Mouse (Mus musculus) cerebellum, adult 2 months (tissue): ENCODE measurements around the gene Jpt1. TPM values are rescaled to one million over a fixed set of nuclear protein-coding genes. Genes with fewer than 3 reads are reported as not detected.

Experiments
- DNase-seq, 2 experiments: peaks; one replicate each; pipeline ENCODE4 v3.0.0; 2021
- H3K27ac ChIP-seq: fragments of 200-500 bp; 2 replicates; pipeline ENCODE4 v1.5.1; 2012; ENCODE audit warnings: low read length, control low read depth, inconsistent platforms; ENCODE audit not compliant: insufficient read depth
- H3K27me3 ChIP-seq: fragments of 200-500 bp; 2 replicates; pipeline ENCODE4 v1.6.1; 2012; ENCODE audit warnings: inconsistent platforms, mild to moderate bottlenecking, low read length, moderate library complexity; ENCODE audit not compliant: control insufficient read depth, insufficient read depth
- H3K4me1 ChIP-seq: fragments of 200-500 bp; 2 replicates; pipeline ENCODE4 v1.6.1; 2011; ENCODE audit warnings: low read length; ENCODE audit not compliant: control insufficient read depth, insufficient read depth
- H3K4me3 ChIP-seq: fragments of 200-500 bp; replicated peaks from 2 replicates; pipeline ENCODE3; 2011; ENCODE audit warnings: mild to moderate bottlenecking, low read depth, low read length, control low read depth; ENCODE audit not compliant: insufficient read depth
- CTCF ChIP-seq: fragments of 200-500 bp; IDR thresholded peaks from 2 replicates; pipeline ENCODE4 v1.5.1; 2011; ENCODE audit warnings: low read depth, mild to moderate bottlenecking, control low read depth, low read length, moderate library complexity, borderline replicate concordance; ENCODE audit not compliant: insufficient read depth
- POLR2A ChIP-seq: fragments of 200-500 bp; IDR thresholded peaks from 2 replicates; pipeline ENCODE4 v1.6.1; 2011; ENCODE audit warnings: low read length, control low read depth, borderline replicate concordance; ENCODE audit not compliant: insufficient read depth
- WGBS: fragments of 180-500 bp; shearing (Covaris S2); methylation state at CpG from one replicate; pipeline ENCODE4 v1.1.7; 2018; 5-methylcytosine and 5-hydroxymethylcytosine counted together
- polyA plus RNA-seq: library from polyadenylated mRNA; depleted of rRNA; stranded (reverse); fragments of >200 nt; gene quantifications from 2 replicates; pipeline ENCODE4 v1.2.3, GENCODE M21; 2012; rRNA removed

Gene Jpt1
- polyA plus RNA-seq: 75.1 and 77.2 TPM in 2 replicates

GRCm38 (mm10) chr11:115514238-115514663 lies at the start of gene Jpt1:
Gene Jpt1, minus strand, starts transcription at chr11:115514387.
- under 1% methylated on average over 24 of the region's 24 CpGs for WGBS
- peak; percentile 97 to 98 for DNase-seq
- TF ChIP-seq CTCF (no peak), POLR2A (peak; percentile 99)

GRCm38 (mm10) chr11:115563406-115563805 lies 49.2 kb upstream of the Jpt1 start:
- WGBS: 23% methylated on average over 4 of the region's 4 CpGs
- TF ChIP-seq CTCF (0 out of 2 replicates have a peak, but pooled peaks have one; percentile 2), POLR2A (no peak)
- H3K27ac ChIP-seq: peak overlapping the region; percentile 93; the same call in 1 of the 2 replicates

More at GRCm38 (mm10) chr11:115514238-115514663, at the start of gene Jpt1:
- Histone ChIP-seq H3K4me1 (peaks cover 10% of the 10 kb centered on the region; the same call in 1 of the 2 replicates), H3K27ac (peak within 1 kb of the TSS; percentile 31), H3K27me3 (no peaks in the 10 kb centered on the region), H3K4me3 (peak within 1 kb of the TSS; percentile 89)

GRCm38 (mm10) chr11:115555717-115556116 lies 41.5 kb upstream of the Jpt1 start:
- no peaks in the 10 kb centered on the region for H3K27me3 ChIP-seq
- WGBS: 85% methylated on average over 17 of the region's 17 CpGs
- DNase-seq: no peak
- no peaks in the 10 kb centered on the region for H3K4me1 ChIP-seq
- no peak overlapping the region for H3K4me3 ChIP-seq
- no peak overlapping the region for H3K27ac ChIP-seq
- no peak for TF ChIP-seq CTCF
- TF ChIP-seq POLR2A: no peak

More at GRCm38 (mm10) chr11:115563406-115563805, 49.2 kb upstream of the Jpt1 start:
- H3K4me1 ChIP-seq: no peaks in the 10 kb centered on the region
- peak overlapping the region; percentile 89 for H3K4me3 ChIP-seq
- H3K27me3 ChIP-seq: no peaks in the 10 kb centered on the region
- DNase-seq: peak in 1 of 2 experiments; percentile 39

GRCm38 (mm10) chr11:115552783-115553182 lies 38.6 kb upstream of the Jpt1 start:
- peak; percentile 6; the same call in 1 of the 2 replicates for TF ChIP-seq CTCF
- TF ChIP-seq POLR2A: no peak
- H3K27ac ChIP-seq: no peak overlapping the region
- DNase-seq: no peak
- H3K27me3 ChIP-seq: no peaks in the 10 kb centered on the region
- no peaks in the 10 kb centered on the region for H3K4me1 ChIP-seq
- H3K4me3 ChIP-seq: no peak overlapping the region
- 58% methylated on average over 4 of the region's 4 CpGs for WGBS

GRCm38 (mm10) chr11:115543571-115543970 lies 29.4 kb upstream of the Jpt1 start:
- no peak for DNase-seq
- WGBS: 87% methylated on average over 4 of the region's 4 CpGs
- Histone ChIP-seq H3K27me3 (no peaks in the 10 kb centered on the region), H3K4me3 (no peak overlapping the region), H3K4me1 (no peaks in the 10 kb centered on the region), H3K27ac (no peak overlapping the region)
- no peak for TF ChIP-seq CTCF
- no peak for TF ChIP-seq POLR2A

GRCm38 (mm10) chr11:115538045-115538444 lies 23.9 kb upstream of the Jpt1 start:
- Histone ChIP-seq H3K27ac (no peak overlapping the region), H3K27me3 (no peaks in the 10 kb centered on the region), H3K4me3 (no peak overlapping the region), H3K4me1 (peaks cover 4% of the 10 kb centered on the region; the same call in 1 of the 2 replicates)
- 63% methylated on average over 2 of the region's 2 CpGs for WGBS
- no peak for DNase-seq
- TF ChIP-seq POLR2A: no peak
- no peak for TF ChIP-seq CTCF

GRCm38 (mm10) chr11:115536856-115537568 lies 22.8 kb upstream of the Jpt1 start:
- Histone ChIP-seq H3K4me3 (peak overlapping the region; percentile 61), H3K4me1 (peaks cover 6% of the 10 kb centered on the region; the same call in 1 of the 2 replicates), H3K27ac (peak overlapping the region; percentile 83), H3K27me3 (no peaks in the 10 kb centered on the region)
- TF ChIP-seq POLR2A (no peak), CTCF (no peak)
- WGBS: 65% methylated on average over 10 of the region's 10 CpGs
- DNase-seq: no peak
